Mouse (Mus musculus): ENCODE data around the gene Syce3. TPM values are rescaled to one million over a fixed set of nuclear protein-coding genes. Genes with fewer than 3 reads are reported as not detected.

Gene Syce3
- total RNA-seq, 2 experiments from 2014 or later: not detected

- H3K4me3 ChIP-seq: peak overlapping the region; percentile 71
- DNase-seq: no peak
- peak; percentile 10; the same call in 1 of the 2 replicates for TF ChIP-seq CTCF (IDR thresholded peaks at IDR 0.05)
- H3K27ac ChIP-seq: peak overlapping the region; percentile 99
- intact Hi-C loops (cut with DNase I): no loop called here
These were observed 20.0 kb upstream of the Syce3 start for GRCm38 (mm10) chr15:89430341-89430740.

- peak; percentile 96 for DNase-seq
- Histone ChIP-seq H3K4me3 (peak within 1 kb of the TSS; percentile 71), H3K27ac (peak within 1 kb of the TSS; percentile 99)
- no peak for TF ChIP-seq CTCF (IDR thresholded peaks at IDR 0.05)
- intact Hi-C loops (cut with DNase I): loop anchor here (2.0 kb wide), 1 partner anchor 73 kb away; no protein-coding TSS in a partner anchor
These were observed 19.3 kb upstream of the Syce3 start, which contains the start of the genes C730034F03Rik, Gm44502 and Chkb for GRCm38 (mm10) chr15:89429352-89430221. Gene C730034F03Rik, plus strand, starts transcription at chr15:89429589. Gene Gm44502, minus strand, starts transcription at chr15:89429696. Gene Chkb, minus strand, starts transcription at chr15:89429908.

DNA sequence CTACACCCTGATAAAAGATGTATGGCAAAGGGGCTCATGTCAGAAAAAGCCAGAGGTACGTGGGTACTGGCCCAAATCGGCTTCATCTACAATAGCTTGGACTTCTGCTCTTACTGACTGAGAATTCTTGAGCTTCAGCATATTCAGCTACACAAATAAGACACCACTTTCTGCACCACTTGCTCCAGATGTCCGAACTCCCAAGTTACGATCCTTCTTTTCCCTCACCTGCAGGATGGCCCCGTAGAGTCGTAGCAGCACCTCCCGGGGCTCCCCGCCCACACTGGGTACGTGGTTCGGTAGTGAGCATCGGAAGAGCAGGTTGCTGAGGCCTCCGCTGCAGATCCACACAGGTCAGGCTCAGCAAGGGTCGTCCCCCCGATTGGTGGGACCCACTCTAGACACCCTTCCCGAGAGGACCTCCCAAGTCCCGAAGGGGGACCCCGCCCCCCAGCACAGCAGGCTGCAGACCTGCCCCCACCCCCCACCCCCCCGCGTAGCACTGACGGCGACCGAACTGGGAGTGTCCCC is 18.6 kb upstream of the Syce3 start:
- Histone ChIP-seq H3K4me3 (peak overlapping the region; percentile 71), H3K27ac (peak overlapping the region; percentile 99)
- TF ChIP-seq CTCF (IDR thresholded peaks at IDR 0.05): no peak
- intact Hi-C loops (cut with DNase I): loop anchor here (2.0 kb wide), 1 partner anchor 72 kb away; no protein-coding TSS in a partner anchor
- no peak for DNase-seq

GRCm38 (mm10) chr15:89428136-89428790 is 18.0 kb upstream of the Syce3 start:
- intact Hi-C loops (cut with DNase I): loop anchor here (2.0 kb wide), 1 partner anchor 71 kb away; no protein-coding TSS in a partner anchor
- peak overlapping the region; percentile 71 for H3K4me3 ChIP-seq
- H3K27ac ChIP-seq: peak overlapping the region; percentile 99
- TF ChIP-seq CTCF (IDR thresholded peaks at IDR 0.05): no peak
- DNase-seq: no peak

- intact Hi-C loops (cut with DNase I): no loop called here
- peak overlapping the region; percentile 78; the same call in 1 of the 2 replicates for H3K4me3 ChIP-seq
- H3K27ac ChIP-seq: peak overlapping the region; percentile 99
- TF ChIP-seq CTCF (IDR thresholded peaks at IDR 0.05): no peak
- peak; percentile 68 for DNase-seq
These were observed 16.4 kb upstream of the Syce3 start for GRCm38 (mm10) chr15:89426716-89427115.

DNA sequence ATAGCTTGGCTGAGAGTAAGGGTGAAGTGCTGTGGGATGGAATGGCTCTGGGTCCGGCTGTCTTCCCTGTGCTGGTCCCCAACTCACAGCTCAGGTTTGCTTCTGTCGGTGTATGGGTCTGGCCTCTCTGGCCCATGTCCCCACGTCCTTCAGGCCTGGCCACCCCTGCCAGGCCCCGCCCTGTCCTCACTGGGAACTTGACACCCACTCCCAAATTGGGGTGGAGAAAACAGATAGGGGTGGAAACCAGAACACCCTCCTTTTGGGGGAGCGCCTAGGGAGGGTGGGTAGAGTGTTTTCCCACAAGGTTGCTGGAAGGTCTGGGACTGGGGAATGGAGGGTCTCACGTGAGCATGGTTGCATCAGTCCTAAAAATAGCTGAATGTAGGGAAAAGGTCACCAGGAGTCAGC is 15.4 kb upstream of the Syce3 start, which contains the start of gene Cpt1b:
Gene Cpt1b (minus strand): TSS at position 153 of the 411 bp plus-strand sequence.
- intact Hi-C loops (cut with DNase I): no loop called here
- DNase-seq: peak; percentile 88
- Histone ChIP-seq H3K4me3 (peak within 1 kb of the TSS; percentile 78), H3K27ac (peak within 1 kb of the TSS; percentile 99)
- TF ChIP-seq CTCF (IDR thresholded peaks at IDR 0.05): no peak

DNA sequence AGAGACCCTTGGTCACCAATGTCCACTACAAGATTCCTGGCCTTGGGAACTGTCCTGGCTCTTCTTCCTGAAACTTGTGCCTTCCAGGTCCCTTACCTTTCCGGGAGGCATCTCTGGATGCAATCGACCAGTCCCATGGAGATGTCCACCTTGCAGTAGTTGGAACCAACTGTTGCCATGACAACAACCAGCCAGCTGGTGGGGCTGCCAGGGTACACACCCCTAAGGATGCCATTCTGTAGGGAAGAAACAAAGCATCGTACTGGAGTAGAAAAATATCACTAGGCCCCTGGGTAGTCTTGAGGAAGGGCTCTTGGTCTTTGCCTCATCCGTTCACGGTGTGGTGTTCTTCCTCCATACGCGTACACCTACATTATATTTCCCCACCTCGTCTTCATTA is 14.3 kb upstream of the Syce3 start:
- intact Hi-C loops (cut with DNase I): no loop called here
- H3K27ac ChIP-seq: peak overlapping the region; percentile 99

GRCm38 (mm10) chr15:89421938-89422337 is 11.6 kb upstream of the Syce3 start:
- intact Hi-C loops (cut with DNase I): no loop called here
- TF ChIP-seq CTCF (IDR thresholded peaks at IDR 0.05): no peak
- no peak overlapping the region for H3K4me3 ChIP-seq

More for the DNA sequence above, 14.3 kb upstream of the Syce3 start:
- H3K4me3 ChIP-seq: peak overlapping the region; percentile 78
- DNase-seq: no peak
- no peak for TF ChIP-seq CTCF (IDR thresholded peaks at IDR 0.05)

DNA sequence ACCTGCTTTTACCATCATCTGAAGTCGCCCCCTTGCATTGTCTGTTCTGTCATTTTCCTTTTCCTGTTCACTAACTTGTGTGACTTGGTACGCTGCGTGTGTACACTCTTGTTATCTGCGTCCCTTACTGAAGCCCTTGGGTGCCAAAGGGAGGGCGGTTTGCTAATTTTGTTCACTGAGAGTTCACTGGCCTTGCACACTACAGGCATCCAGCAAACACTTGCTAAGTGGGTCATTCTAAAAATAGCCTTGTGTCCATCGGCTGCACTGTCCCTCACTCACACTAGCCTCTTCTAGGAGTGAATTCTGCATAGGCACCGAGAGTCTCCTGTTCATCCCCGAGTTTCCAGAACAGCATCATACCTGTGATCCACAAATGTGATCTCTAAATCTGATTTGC is 5.0 kb upstream of the Syce3 start:
- peak; percentile 64 for DNase-seq
- TF ChIP-seq CTCF (IDR thresholded peaks at IDR 0.05): no peak
- Histone ChIP-seq H3K4me3 (peak overlapping the region; percentile 32), H3K27ac (peak overlapping the region; percentile 86)
- intact Hi-C loops (cut with DNase I): no loop called here

More at GRCm38 (mm10) chr15:89421938-89422337, 11.6 kb upstream of the Syce3 start:
- no peak for DNase-seq
- H3K27ac ChIP-seq: no peak overlapping the region

DNA sequence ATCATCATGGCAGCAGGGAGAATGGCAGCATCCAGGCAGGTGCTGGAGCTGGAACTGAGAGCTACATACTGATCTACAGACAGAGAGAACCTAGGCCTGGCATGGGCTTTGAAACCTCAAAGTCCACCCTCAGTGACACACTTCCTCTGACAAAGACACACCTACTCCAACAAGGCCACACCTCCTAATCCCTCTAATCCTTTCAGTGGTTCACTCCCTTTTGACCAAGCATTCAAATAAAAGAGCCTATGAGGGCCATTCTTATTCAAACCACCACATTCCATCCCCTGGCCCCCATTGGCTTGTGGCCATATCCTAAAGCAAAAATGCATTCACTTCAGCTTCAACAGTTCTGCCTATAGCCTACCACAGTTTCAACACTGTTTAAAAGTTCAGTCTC is 3.6 kb downstream of the Syce3 start:
- DNase-seq: no peak
- intact Hi-C loops (cut with DNase I): no loop called here
- H3K27ac ChIP-seq: no peak overlapping the region
- H3K4me3 ChIP-seq: no peak overlapping the region
- no peak for TF ChIP-seq CTCF (IDR thresholded peaks at IDR 0.05)

- Histone ChIP-seq H3K27ac (no peak overlapping the region), H3K4me3 (no peak overlapping the region)
- intact Hi-C loops (cut with DNase I): no loop called here
- no peak for DNase-seq
- TF ChIP-seq CTCF (IDR thresholded peaks at IDR 0.05): no peak
These were observed 5.3 kb downstream of the Syce3 start for GRCm38 (mm10) chr15:89404831-89405623.

DNA sequence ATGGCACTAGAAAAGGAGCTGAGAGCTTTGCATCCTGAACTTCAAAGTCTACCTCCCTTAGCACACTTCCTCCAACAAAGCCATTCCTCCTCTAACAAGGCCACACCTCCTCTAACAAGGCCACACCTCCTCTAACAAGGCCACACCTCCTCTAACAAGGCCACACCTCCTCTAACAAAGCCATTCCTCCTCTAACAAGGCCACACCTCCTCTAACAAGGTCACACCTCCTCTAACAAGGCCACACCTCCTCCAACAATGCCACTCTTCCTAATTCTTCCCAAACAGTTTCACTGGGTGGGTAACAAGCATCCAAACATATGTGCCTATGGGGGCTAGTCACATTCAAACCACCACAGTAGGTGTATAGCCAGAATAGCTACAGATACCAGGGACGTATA is 7.8 kb downstream of the Syce3 start:
- intact Hi-C loops (cut with DNase I): no loop called here
- no peak for TF ChIP-seq CTCF (IDR thresholded peaks at IDR 0.05)
- Histone ChIP-seq H3K4me3 (no peak overlapping the region), H3K27ac (no peak overlapping the region)
- no peak for DNase-seq
